Mouse (Mus musculus) cerebellum, adult 2 months (tissue): Measurements from ENCODE around the gene Gm12253.

Source experiments
- CTCF ChIP-seq: fragments of 200-500 bp; IDR thresholded peaks from 2 replicates; pipeline ENCODE4 v1.5.1; 2011; ENCODE audit warnings: low read depth, mild to moderate bottlenecking, control low read depth, low read length, moderate library complexity, borderline replicate concordance; ENCODE audit not compliant: insufficient read depth
- POLR2A ChIP-seq: fragments of 200-500 bp; IDR thresholded peaks from 2 replicates; pipeline ENCODE4 v1.6.1; 2011; ENCODE audit warnings: low read length, control low read depth, borderline replicate concordance; ENCODE audit not compliant: insufficient read depth

GRCm38 (mm10) chr11:58453592-58453991, 21.2 kb downstream of the Gm12253 start:
- TF ChIP-seq POLR2A (no peak), CTCF (no peak)
